Mouse (Mus musculus) kidney, adult 2 months (tissue): Measurements from ENCODE around the gene Magi3. TPM values are rescaled to one million over a fixed set of nuclear protein-coding genes. Genes with fewer than 3 reads are reported as not detected.

Experiments used
- DNase-seq: peaks from one replicate; pipeline ENCODE4 v3.0.0; 2021
- H3K27ac ChIP-seq: fragments of 200-500 bp; 2 replicates; pipeline ENCODE4 v1.5.1; 2012; ENCODE audit warnings: low read depth, low read length, control low read depth, inconsistent platforms; ENCODE audit not compliant: insufficient read depth
- H3K27me3 ChIP-seq: fragments of 200-500 bp; replicated peaks from 2 replicates; pipeline ENCODE4 v1.6.1; 2012; ENCODE audit warnings: mild to moderate bottlenecking, moderate library complexity, low read length, inconsistent platforms; ENCODE audit not compliant: control insufficient read depth, insufficient read depth
- H3K36me3 ChIP-seq: fragments of 200-500 bp; 2 replicates; pipeline ENCODE4 v1.6.1; 2012; ENCODE audit warnings: mild to moderate bottlenecking, moderate library complexity, low read length, inconsistent platforms; ENCODE audit not compliant: control insufficient read depth, insufficient read depth
- H3K4me1 ChIP-seq: fragments of 200-500 bp; 2 replicates; pipeline ENCODE4 v1.6.1; 2011; ENCODE audit warnings: low read length; ENCODE audit not compliant: control insufficient read depth, insufficient read depth
- H3K4me3 ChIP-seq: fragments of 200-500 bp; 2 replicates; pipeline ENCODE4 v1.5.1; 2011; ENCODE audit warnings: mild to moderate bottlenecking, low read depth, low read length, control low read depth; ENCODE audit not compliant: insufficient read depth
- CTCF ChIP-seq: fragments of 200-500 bp; conservative IDR thresholded peaks from 2 replicates; pipeline ENCODE4 v1.5.1; 2011; ENCODE audit warnings: low read depth, mild to moderate bottlenecking, control low read depth, low read length, moderate library complexity, mixed read lengths; ENCODE audit not compliant: insufficient read depth, insufficient read length
- POLR2A ChIP-seq: fragments of 200-500 bp; IDR thresholded peaks from one replicate; pipeline ENCODE4 v1.6.1; 2011; ENCODE audit warnings: low read depth, low read length, control low read depth
- WGBS: fragments of 180-500 bp; shearing (Covaris S2); methylation state at CpG from one replicate; pipeline ENCODE4 v1.1.7; 2018; 5-methylcytosine and 5-hydroxymethylcytosine counted together
- polyA plus RNA-seq: library from polyadenylated mRNA; depleted of rRNA; stranded (reverse); fragments of >200 nt; gene quantifications from 2 replicates; pipeline ENCODE4 v1.2.3, GENCODE M21; 2012

Gene Magi3
- polyA plus RNA-seq, 1 experiment, result 4.9 TPM

DNA sequence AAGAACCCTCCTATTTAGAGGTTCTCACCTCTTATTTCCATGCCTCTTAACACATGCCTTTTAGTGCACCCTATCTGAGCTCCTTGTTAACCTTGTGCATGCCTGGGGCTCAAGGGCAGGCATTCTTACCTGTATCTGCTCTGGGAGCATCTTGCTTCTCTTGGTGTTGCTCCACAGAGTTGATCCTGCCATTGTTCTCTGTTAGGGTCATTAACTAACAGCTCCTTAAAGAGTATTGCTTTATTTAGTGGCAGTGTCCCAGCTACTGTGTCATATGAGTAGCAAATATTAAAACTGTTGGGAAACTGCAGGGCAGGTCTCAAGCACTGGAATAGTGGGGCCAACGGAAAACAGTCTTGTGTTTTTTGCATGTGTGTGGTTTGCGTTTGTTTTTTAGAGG is 249.0 kb downstream of the Magi3 start:
- Histone ChIP-seq H3K36me3 (no peaks in the 10 kb centered on the region; the same call in none of the 2 replicates), H3K4me3 (no peak overlapping the region), H3K4me1 (no peaks in the 10 kb centered on the region), H3K27ac (no peak overlapping the region), H3K27me3 (no peaks in the 10 kb centered on the region)
- no peak for DNase-seq
- TF ChIP-seq POLR2A, result no peak
- TF ChIP-seq CTCF, result no peak
- WGBS, result 95% methylated on average over 2 of the region's 2 CpGs

DNA sequence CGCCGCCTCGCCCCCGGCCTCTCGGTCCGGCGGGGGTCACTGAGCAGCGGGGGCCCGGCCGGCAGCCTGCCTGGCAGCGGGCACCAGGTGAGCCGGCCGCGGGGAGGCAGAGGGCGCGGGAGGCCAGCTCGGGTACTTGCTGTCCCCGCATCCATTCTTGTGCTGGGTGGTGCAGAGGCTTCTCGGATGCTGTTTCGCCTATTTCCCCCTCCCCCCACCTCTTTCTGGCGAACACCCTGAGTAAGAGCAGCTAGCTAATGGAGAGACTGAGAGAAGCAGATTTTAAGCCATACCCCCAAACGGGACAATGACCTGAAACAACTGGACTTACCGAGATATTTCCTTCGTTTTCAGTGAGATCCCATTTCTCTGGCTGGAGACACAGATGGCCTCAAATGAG is 251.5 kb downstream of the Magi3 start:
- DNase-seq, result no peak
- Histone ChIP-seq H3K27me3 (no peaks in the 10 kb centered on the region), H3K27ac (peak overlapping the region; percentile 58; the same call in 1 of the 2 replicates), H3K4me3 (peak overlapping the region; percentile 90), H3K4me1 (no peaks in the 10 kb centered on the region), H3K36me3 (peaks cover 1% of the 10 kb centered on the region)
- TF ChIP-seq CTCF (no peak), POLR2A (no peak)
- WGBS, result 0% methylated on average over 24 of the region's 24 CpGs

- peak; percentile 91 for DNase-seq
- TF ChIP-seq POLR2A (peak; percentile 21), CTCF (no peak)
- peaks cover 1% of the 10 kb centered on the region; the same call in 1 of the 2 replicates for H3K36me3 ChIP-seq
- H3K27ac ChIP-seq, result peak within 1 kb of the TSS; percentile 84
- H3K27me3 ChIP-seq, result no peaks in the 10 kb centered on the region
- under 1% methylated on average over 70 of the region's 70 CpGs for WGBS
- H3K4me1 ChIP-seq, result no peaks in the 10 kb centered on the region
- H3K4me3 ChIP-seq, result peak within 1 kb of the TSS; percentile 90
Measured at GRCm38 (mm10) chr3:103967861-103968691, 252.1 kb downstream of the Magi3 start, which contains the start of gene Phtf1. TSS of gene Phtf1 (plus strand) at chr3:103968110.

- no peak for DNase-seq
- Histone ChIP-seq H3K27ac (no peak overlapping the region), H3K27me3 (no peaks in the 10 kb centered on the region), H3K36me3 (peaks cover 1% of the 10 kb centered on the region; the same call in 1 of the 2 replicates), H3K4me3 (no peak overlapping the region), H3K4me1 (no peaks in the 10 kb centered on the region)
- 28% methylated on average over 2 of the region's 2 CpGs for WGBS
- TF ChIP-seq CTCF (no peak), POLR2A (no peak)
Measured at GRCm38 (mm10) chr3:103967231-103967630, 252.9 kb downstream of the Magi3 start.
